ENCODE assay signal across 7 mouse cellular contexts in the genomic region with DNA sequence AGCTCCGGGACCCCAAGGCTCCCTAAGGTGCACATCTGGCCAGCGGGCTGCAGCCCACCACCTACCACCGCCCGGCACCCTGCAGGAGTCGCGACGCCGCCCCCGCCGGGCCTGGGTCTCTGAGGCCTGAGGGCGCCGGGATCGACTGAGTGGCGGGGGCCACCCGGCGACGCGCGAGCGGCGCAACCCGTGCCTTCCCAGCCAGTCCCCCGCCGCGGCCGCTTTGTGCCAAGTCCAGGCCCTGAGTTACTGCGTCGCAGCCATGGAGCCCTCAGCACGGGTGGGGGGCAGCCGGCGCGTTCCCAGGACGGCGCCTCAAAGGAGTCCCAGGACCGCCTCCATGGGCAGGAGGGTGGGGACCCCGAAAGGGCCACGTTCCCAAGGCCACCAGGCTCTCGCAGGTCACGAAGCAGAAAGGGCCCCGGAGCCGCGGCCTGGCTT. TPM values are rescaled to one million over a fixed set of nuclear protein-coding genes. Genes with fewer than 3 reads are reported as not detected.
A peak's percentile ranks its signal among the peaks of the same experiment; 100 is the strongest.
DNase-seq lines count a peak whose midpoint lies in the region; ATAC-seq and TF ChIP-seq lines count a peak whose summit lies in the region.

No protein-coding gene starts in this region.

- WGBS in liver, adult 2 months = 11% methylated on average over 42 of the region's 42 CpGs
- WGBS in heart, embryonic 14.5 days = under 1% methylated on average over 35 of the region's 42 CpGs
- 2% methylated on average over 42 of the region's 42 CpGs for WGBS in liver, embryonic 16.5 days (ENCODE audit: insufficient replicate concordance)

- no peaks in the 10 kb centered on the region for H3K9me3 ChIP-seq in heart, embryonic 14.5 days (ENCODE audit: control insufficient read depth, low read length)
- H3K9me3 ChIP-seq in liver, embryonic 16.5 days (replicated peaks; ENCODE audit: control insufficient read depth, low read length) = no peaks in the 10 kb centered on the region

- TF ChIP-seq CTCF in liver, adult 2 months (IDR thresholded peaks at IDR 0.05; ENCODE audit: low read depth, low read length) = no peak

- H3K4me1 ChIP-seq in liver, adult 2 months (ENCODE audit: control insufficient read depth, insufficient read depth, low read length) = no peaks in the 10 kb centered on the region
- peaks cover 17 to 19% of the 10 kb centered on the region in 2 experiments for H3K4me1 ChIP-seq in heart, embryonic 14.5 days (ENCODE audit: control insufficient read depth in 2 of 2, insufficient read depth in 2 of 2, low read length in 2 of 2)
- no peaks in the 10 kb centered on the region for H3K4me1 ChIP-seq in liver, embryonic 16.5 days (ENCODE audit: control insufficient read depth, low read depth, low read length)

- H3K79me2 ChIP-seq in liver, adult 2 months (ENCODE audit: control insufficient read depth, insufficient read depth, low read length) = no peaks in the 10 kb centered on the region

- H3K27me3 ChIP-seq in liver, adult 2 months (ENCODE audit: control insufficient read depth, insufficient read depth, low read length) = 0 out of 2 replicates have a peak, but pooled peaks cover 3% of the 10 kb centered on the region
- no peaks in the 10 kb centered on the region for H3K27me3 ChIP-seq in heart, embryonic 14.5 days (ENCODE audit: control insufficient read depth, insufficient read depth, low read length)
- peaks cover 7% of the 10 kb centered on the region for H3K27me3 ChIP-seq in liver, embryonic 16.5 days (ENCODE audit: control insufficient read depth, insufficient read depth, low read depth, low read length)

- H3K4me2 ChIP-seq in heart, embryonic 14.5 days (ENCODE audit: low read length) = peak overlapping the region; percentile 97
- peak overlapping the region; percentile 61 for H3K4me2 ChIP-seq in liver, embryonic 16.5 days (ENCODE audit: low read depth, low read length)

- 0 out of 2 replicates have a peak overlapping the region, but pooled peaks have one; percentile 3 for H3K4me3 ChIP-seq in liver, adult 2 months (ENCODE audit: insufficient read depth, low read depth, low read length)
- peak overlapping the region; percentile 46 to 53 for H3K4me3 ChIP-seq in heart, embryonic 14.5 days (ENCODE audit: control insufficient read depth in 1 of 2, insufficient read depth in 1 of 2, low read depth in 1 of 2, low read length in 2 of 2)
- H3K4me3 ChIP-seq in liver, embryonic 16.5 days (ENCODE audit: low read depth, low read length) = peak overlapping the region; percentile 43

- no peak for TF ChIP-seq POLR2A in liver, adult 2 months (IDR thresholded peaks at IDR 0.05; ENCODE audit: extremely low read depth, insufficient read depth, low read length)

- H3K27ac ChIP-seq in liver, adult 2 months (replicated peaks; ENCODE audit: insufficient read depth, low read depth, low read length) = no peak overlapping the region
- H3K27ac ChIP-seq in heart, embryonic 14.5 days (replicated peaks in 1 of 2; ENCODE audit: control insufficient read depth in 1 of 2, insufficient read depth in 1 of 2, low read depth in 2 of 2, low read length in 2 of 2) = no peak overlapping the region
- no peak overlapping the region for H3K27ac ChIP-seq in liver, embryonic 16.5 days (ENCODE audit: low read length)

- no peak for DNase-seq in liver, adult 2 months (ENCODE audit: extremely low read depth, low read depth, low spot score)
- no peak for DNase-seq in liver
- peak; percentile 57 to 71 for DNase-seq in cerebellum, postnatal 25 days
- DNase-seq in urinary bladder, postnatal 10 days (ENCODE audit: low spot score) = no peak

- peak overlapping the region; percentile 15; the same call in 1 of the 2 replicates for H3K9ac ChIP-seq in liver, adult 2 months (ENCODE audit: low read depth, low read length)
- peak overlapping the region; percentile 77 for H3K9ac ChIP-seq in heart, embryonic 14.5 days (ENCODE audit: low read length)
- no peak overlapping the region for H3K9ac ChIP-seq in liver, embryonic 16.5 days (ENCODE audit: low read depth, low read length)

- H3K36me3 ChIP-seq in liver, adult 2 months (ENCODE audit: control insufficient read depth, insufficient read depth, low read length) = no peaks in the 10 kb centered on the region
- H3K36me3 ChIP-seq in heart, embryonic 14.5 days (ENCODE audit: control insufficient read depth, insufficient read depth, low read length) = no peaks in the 10 kb centered on the region
- no peaks in the 10 kb centered on the region for H3K36me3 ChIP-seq in liver, embryonic 16.5 days (ENCODE audit: control insufficient read depth, insufficient read depth)

- no peak for ATAC-seq in heart, embryonic 14.5 days (ENCODE audit: insufficient number of reproducible peaks, insufficient read depth, low FRiP score, low read depth)
- no peak for ATAC-seq in liver, embryonic 16.5 days (ENCODE audit: low read depth)
- ATAC-seq in CD4-positive, CD25-positive, alpha-beta regulatory T cell, adult 4 months = no peak

RNA-seq across cellular contexts. Expression of gene Zfp423, which starts 15.7 kb away (rescaled TPM):
- 0.18 and 0.20 TPM in 2 replicates for total RNA-seq in liver, adult 2 months (2014; rRNA removed)
- polyA plus RNA-seq in liver, adult 2 months (2012; rRNA removed) = 0.31 and 0.88 TPM in 2 replicates
- polyA plus RNA-seq in heart, embryonic 14.5 days (2014; fragmentation: Nextera tagmentation; extraction: Ambion mirVana) = 5.1 and 7.0 TPM in 2 replicates
- 0.29 and 0.46 TPM in 2 replicates for polyA plus RNA-seq in liver, embryonic 16.5 days (2015; fragmentation: Nextera tagmentation; extraction: Ambion mirVana)
- polyA plus RNA-seq in CD4-positive, CD25-positive, alpha-beta regulatory T cell, adult 4 months (2017; shearing (Covaris generic)) = not detected

Comparison
In these comparisons a context has a peak if more than half of its experiments do, and no peak if none do; other contexts are left out.
1. DNase-seq: peak in cerebellum, postnatal 25 days (2 of 2); none in liver, adult 2 months (single experiment), liver (single experiment) and urinary bladder, postnatal 10 days (single experiment).
2. Peak in every context shown above with its lines, with median percentiles within 50 percentile points of each other: H3K4me3 ChIP-seq.